Mouse (Mus musculus) limb, embryonic 13.5 days (tissue): ENCODE measurements at regions not wholly inside any gene's neighbourhood (a gene's known extent, or its start where the extent isn't known, plus 50 kb on each side); places are given as distances from the start of the nearest gene placed in this dataset.

Experiments used
- ATAC-seq: fragments of 200-750 bp; cut with Nextera tagmentation; 2 replicates; pipeline ENCODE4 v1.8.0; 2017; ENCODE audit warnings: low read depth, moderate number of reproducible peaks, moderate TSS enrichment; ENCODE audit not compliant: low FRiP score
- H3K27ac ChIP-seq: fragments of 300-500 bp; sonication (generic); 2 replicates; pipeline ENCODE4 v1.5.1; 2015; ENCODE audit warnings: inconsistent platforms, mild to moderate bottlenecking, moderate library complexity
- H3K27me3 ChIP-seq: fragments of 300-500 bp; sonication (generic); 2 replicates; pipeline ENCODE4 v1.6.1; 2015; ENCODE audit warnings: mild to moderate bottlenecking, inconsistent platforms
- H3K36me3 ChIP-seq: fragments of 300-500 bp; sonication (generic); 2 replicates; pipeline ENCODE4 v1.6.1; 2015; ENCODE audit warnings: inconsistent platforms, mild to moderate bottlenecking, moderate library complexity
- H3K4me1 ChIP-seq: fragments of 300-500 bp; sonication (generic); 2 replicates; pipeline ENCODE4 v1.6.1; 2015; ENCODE audit warnings: inconsistent platforms
- H3K4me2 ChIP-seq: fragments of 300-500 bp; sonication (generic); replicated peaks from 2 replicates; pipeline ENCODE4 v1.6.1; 2015; ENCODE audit warnings: inconsistent platforms, mild to moderate bottlenecking, moderate library complexity
- H3K4me3 ChIP-seq: fragments of 300-500 bp; sonication (generic); 2 replicates; pipeline ENCODE4 v1.5.1; 2015; ENCODE audit warnings: moderate library complexity, mild to moderate bottlenecking, inconsistent platforms
- H3K9ac ChIP-seq: fragments of 300-500 bp; sonication (generic); 2 replicates; pipeline ENCODE4 v1.6.1; 2015; ENCODE audit warnings: mild to moderate bottlenecking, inconsistent platforms
- H3K9me3 ChIP-seq: fragments of 300-500 bp; sonication (generic); 2 replicates; pipeline ENCODE4 v1.6.1; 2016; ENCODE audit warnings: inconsistent platforms
- WGBS: fragments of 180-500 bp; shearing (Covaris S2); methylation state at CpG from one replicate; pipeline ENCODE4 v1.1.7; 2015; 5-methylcytosine and 5-hydroxymethylcytosine counted together

DNA sequence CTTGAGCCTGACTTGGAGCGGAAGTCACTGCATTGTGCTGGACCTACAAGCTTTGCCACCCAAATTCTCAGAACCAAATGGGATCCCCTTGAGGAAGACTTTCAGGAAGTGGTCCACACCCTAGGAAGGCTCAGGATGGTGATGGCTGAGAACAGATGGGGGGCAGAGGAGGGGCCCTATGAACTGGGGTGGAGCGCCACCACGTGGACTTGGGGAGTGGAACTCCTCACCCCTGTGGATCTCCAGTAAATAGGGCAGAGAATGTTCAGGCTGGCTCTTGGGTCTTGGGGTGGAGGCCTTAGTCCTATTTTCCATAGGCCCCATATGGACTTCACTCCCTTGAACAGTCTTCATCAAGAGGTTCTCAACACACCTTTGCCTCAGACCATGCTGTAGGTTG is 260.6 kb downstream of the Dysf start:
- H3K27me3 ChIP-seq, result no peaks in the 10 kb centered on the region
- ATAC-seq, result no peak
- WGBS, result 58% methylated on average over 3 of the region's 3 CpGs
- no peaks in the 10 kb centered on the region for H3K9me3 ChIP-seq
- no peaks in the 10 kb centered on the region for H3K36me3 ChIP-seq
- peaks cover 51% of the 10 kb centered on the region for H3K4me1 ChIP-seq
- no peak overlapping the region for H3K4me2 ChIP-seq
- no peak overlapping the region for H3K4me3 ChIP-seq
- no peak overlapping the region for H3K27ac ChIP-seq
- no peak overlapping the region for H3K9ac ChIP-seq

DNA sequence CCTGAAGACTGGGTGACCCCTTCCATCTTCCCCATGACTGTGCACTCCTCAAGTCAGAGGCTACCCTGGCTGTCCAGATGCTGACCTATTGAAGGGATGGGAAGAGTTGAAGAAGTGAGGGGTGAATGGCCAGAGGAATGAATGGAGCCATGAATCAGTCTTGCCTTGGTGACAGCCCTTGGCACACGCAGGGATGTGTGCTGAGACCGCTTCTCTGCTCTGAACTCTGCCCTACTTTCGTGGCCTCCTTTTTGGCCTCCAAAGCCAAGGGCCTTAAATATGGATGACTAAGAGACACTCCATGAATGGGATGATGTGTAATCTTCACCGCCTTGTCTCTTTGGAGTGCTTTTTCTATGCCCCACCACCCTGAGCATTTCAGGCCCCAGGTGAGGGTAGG is 259.7 kb downstream of the Dysf start:
- H3K9ac ChIP-seq, result no peak overlapping the region
- peaks cover 52% of the 10 kb centered on the region for H3K4me1 ChIP-seq
- H3K9me3 ChIP-seq, result no peaks in the 10 kb centered on the region
- ATAC-seq, result no peak
- no peaks in the 10 kb centered on the region for H3K36me3 ChIP-seq
- H3K4me3 ChIP-seq, result no peak overlapping the region
- no peak overlapping the region for H3K4me2 ChIP-seq
- H3K27ac ChIP-seq, result no peak overlapping the region
- H3K27me3 ChIP-seq, result no peaks in the 10 kb centered on the region
- 99% methylated on average over 4 of the region's 4 CpGs for WGBS

DNA sequence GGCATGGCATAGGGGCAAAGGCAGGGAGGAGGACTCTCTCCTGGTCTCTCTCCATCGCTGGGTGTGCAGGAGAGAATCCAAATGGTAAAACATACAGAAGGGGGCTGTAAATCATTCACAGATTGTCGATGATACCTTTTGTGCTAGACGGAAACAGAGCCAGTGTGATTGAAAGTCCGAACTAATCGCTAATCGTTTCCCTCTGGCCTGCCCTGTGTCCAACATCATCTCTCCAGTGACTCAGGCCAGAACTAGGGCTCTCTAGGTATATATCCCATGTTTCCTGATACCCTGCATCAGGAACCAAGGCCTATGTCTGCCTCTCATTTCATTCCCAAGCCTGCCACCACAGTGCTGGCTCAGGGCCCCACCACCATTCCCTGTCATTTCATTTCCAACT is 259.1 kb downstream of the Dysf start:
- Histone ChIP-seq H3K9ac (no peak overlapping the region), H3K27me3 (no peaks in the 10 kb centered on the region), H3K4me2 (no peak overlapping the region), H3K36me3 (no peaks in the 10 kb centered on the region), H3K4me1 (peaks cover 50% of the 10 kb centered on the region), H3K4me3 (no peak overlapping the region), H3K9me3 (no peaks in the 10 kb centered on the region), H3K27ac (no peak overlapping the region)
- no peak for ATAC-seq
- 65% methylated on average over 6 of the region's 6 CpGs for WGBS

DNA sequence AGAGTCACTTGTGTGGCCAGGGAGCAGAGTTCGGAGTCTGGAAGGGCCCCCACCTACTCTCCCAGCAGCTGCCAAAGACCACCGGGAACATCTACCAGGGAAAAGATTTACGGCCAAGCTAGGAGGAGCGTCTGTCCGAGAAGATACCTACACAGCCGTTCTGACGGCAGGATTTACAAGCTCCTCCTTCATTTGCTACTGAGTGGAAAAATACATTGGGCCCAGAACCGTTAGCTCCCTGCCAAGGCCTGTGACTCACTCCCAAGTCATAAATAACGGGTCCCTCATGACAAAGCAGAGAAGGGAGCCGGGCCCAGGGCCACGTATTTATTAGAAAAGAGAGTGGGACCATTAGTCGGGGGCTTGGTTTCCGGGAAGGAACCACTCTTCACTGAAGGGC is 258.3 kb downstream of the Dysf start:
- H3K9me3 ChIP-seq, result no peaks in the 10 kb centered on the region
- no peak overlapping the region for H3K4me3 ChIP-seq
- WGBS, result 19% methylated on average over 13 of the region's 13 CpGs
- H3K9ac ChIP-seq, result no peak overlapping the region
- H3K4me2 ChIP-seq, result no peak overlapping the region
- ATAC-seq, result peak; percentile 71
- no peak overlapping the region for H3K27ac ChIP-seq
- peaks cover 43% of the 10 kb centered on the region for H3K4me1 ChIP-seq
- no peaks in the 10 kb centered on the region for H3K36me3 ChIP-seq
- no peaks in the 10 kb centered on the region for H3K27me3 ChIP-seq

DNA sequence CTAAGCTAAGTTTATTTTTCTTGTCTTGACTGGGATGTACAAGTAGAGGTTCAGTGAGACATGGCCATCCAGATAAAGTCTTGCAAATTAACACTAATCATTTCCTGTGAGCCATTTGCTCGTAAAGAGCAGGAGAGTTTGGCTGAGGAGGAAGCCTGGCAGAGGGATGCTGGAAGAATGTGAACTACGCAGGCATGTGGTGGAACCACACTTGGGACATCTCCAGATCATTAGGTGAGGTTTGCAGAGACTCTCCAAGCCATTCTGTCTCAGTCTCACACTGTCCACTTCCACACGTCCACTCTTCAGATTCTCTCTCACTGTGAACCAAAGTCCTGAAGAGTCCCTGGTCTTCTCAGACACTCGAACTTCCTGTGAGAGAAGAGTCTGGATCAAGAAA is 256.3 kb downstream of the Dysf start:
- no peak for ATAC-seq

DNA sequence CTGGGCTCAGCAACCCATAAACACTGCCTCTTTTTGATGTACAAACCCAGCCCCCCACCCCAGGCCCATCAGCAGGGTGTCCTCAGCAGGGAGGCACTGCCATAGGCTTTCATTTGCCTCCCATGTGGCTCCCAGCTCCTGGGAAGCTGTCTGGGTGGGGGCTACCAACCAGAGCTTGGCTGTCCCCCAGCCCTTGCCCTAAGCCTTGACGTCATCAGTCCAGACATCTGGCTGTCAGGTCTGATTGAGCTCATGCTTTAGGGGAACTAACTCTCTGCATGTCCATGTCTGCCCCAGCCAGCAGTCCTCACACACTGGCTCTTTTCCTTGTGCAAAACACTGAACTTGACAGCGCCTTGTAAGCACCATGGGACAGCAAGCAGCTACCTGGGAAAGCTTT is 255.3 kb downstream of the Dysf start:
- 47% methylated on average over 2 of the region's 2 CpGs for WGBS
- H3K4me2 ChIP-seq, result no peak overlapping the region
- H3K27ac ChIP-seq, result 0 out of 2 replicates have a peak overlapping the region, but pooled peaks have one; percentile 28
- no peaks in the 10 kb centered on the region for H3K27me3 ChIP-seq
- no peaks in the 10 kb centered on the region for H3K36me3 ChIP-seq
- H3K4me1 ChIP-seq, result peaks cover 33% of the 10 kb centered on the region
- no peaks in the 10 kb centered on the region for H3K9me3 ChIP-seq
- ATAC-seq, result no peak
- no peak overlapping the region for H3K9ac ChIP-seq
- no peak overlapping the region for H3K4me3 ChIP-seq

More for the DNA sequence above, 256.3 kb downstream of the Dysf start:
- no peaks in the 10 kb centered on the region for H3K27me3 ChIP-seq
- WGBS, result 68% methylated on average over 4 of the region's 4 CpGs
- H3K4me3 ChIP-seq, result no peak overlapping the region
- no peaks in the 10 kb centered on the region for H3K9me3 ChIP-seq
- no peak overlapping the region for H3K4me2 ChIP-seq
- no peak overlapping the region for H3K9ac ChIP-seq
- peaks cover 33% of the 10 kb centered on the region for H3K4me1 ChIP-seq
- H3K27ac ChIP-seq, result no peak overlapping the region
- no peaks in the 10 kb centered on the region for H3K36me3 ChIP-seq

DNA sequence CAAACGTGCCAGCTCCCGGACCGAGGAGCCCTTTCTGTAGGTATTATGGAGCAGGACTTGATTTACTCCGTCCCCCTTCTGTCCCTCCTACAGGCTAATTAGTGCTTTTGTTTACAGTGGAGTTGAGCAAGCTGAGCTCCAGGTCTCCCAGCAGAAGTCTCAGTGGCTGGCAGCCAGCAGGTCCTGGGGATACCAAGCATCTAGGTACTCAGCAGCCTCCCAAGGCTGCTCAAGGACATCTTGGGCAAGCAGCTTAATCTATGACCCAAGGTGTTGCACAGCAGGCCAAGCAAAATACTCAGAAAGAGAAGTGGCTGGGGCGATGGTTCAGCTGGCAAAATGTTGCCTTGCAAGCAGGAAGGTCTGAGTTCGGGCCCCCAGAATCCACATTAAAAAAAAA is 254.4 kb downstream of the Dysf start:
- no peak overlapping the region for H3K4me2 ChIP-seq
- no peaks in the 10 kb centered on the region for H3K36me3 ChIP-seq
- no peak for ATAC-seq
- no peak overlapping the region for H3K27ac ChIP-seq
- no peaks in the 10 kb centered on the region for H3K27me3 ChIP-seq
- WGBS, result 47% methylated on average over 6 of the region's 6 CpGs
- H3K4me3 ChIP-seq, result no peak overlapping the region
- peaks cover 33% of the 10 kb centered on the region for H3K4me1 ChIP-seq
- no peak overlapping the region for H3K9ac ChIP-seq
- H3K9me3 ChIP-seq, result no peaks in the 10 kb centered on the region

DNA sequence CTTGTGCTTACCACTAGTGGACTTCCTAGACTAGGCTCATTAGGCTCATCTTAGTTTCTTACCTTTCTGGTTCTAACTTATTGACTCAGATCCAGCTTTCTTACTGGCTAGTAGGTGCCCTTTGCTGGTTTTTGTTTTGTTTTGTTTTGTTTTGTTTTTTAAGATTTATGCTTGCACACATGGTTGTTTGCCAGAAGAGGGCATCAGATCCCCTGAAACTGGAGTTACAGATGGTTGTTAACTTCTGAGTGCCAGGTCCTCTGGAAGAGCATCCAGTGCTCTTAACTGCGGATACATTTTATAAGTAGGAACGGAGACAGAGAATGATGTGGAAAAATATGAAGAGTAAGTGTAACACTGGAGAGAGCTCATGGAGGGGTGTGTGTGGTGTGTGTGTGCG is 253.1 kb downstream of the Dysf start:
- H3K36me3 ChIP-seq, result no peaks in the 10 kb centered on the region
- H3K4me2 ChIP-seq, result no peak overlapping the region
- H3K27me3 ChIP-seq, result no peaks in the 10 kb centered on the region
- no peak overlapping the region for H3K9ac ChIP-seq
- H3K4me3 ChIP-seq, result no peak overlapping the region
- no peaks in the 10 kb centered on the region for H3K9me3 ChIP-seq
- 80% methylated on average over 3 of the region's 3 CpGs for WGBS
- H3K4me1 ChIP-seq, result peaks cover 23% of the 10 kb centered on the region
- no peak overlapping the region for H3K27ac ChIP-seq
- no peak for ATAC-seq
